Mouse (Mus musculus): Measurements from ENCODE around the gene Sv2b.

- no peak for TF ChIP-seq POLR2A (IDR thresholded peaks at IDR 0.05; ENCODE audit: borderline replicate concordance, extremely low read depth, low read depth, low read length)
- TF ChIP-seq CTCF (IDR thresholded peaks at IDR 0.05; ENCODE audit: insufficient read depth, low read length), result no peak
Observed at GRCm38 (mm10) chr7:75318320-75318719, 9.3 kb upstream of the Sv2b start.
